Mouse (Mus musculus): ENCODE results near the gene 5730522E02Rik. TPM values are rescaled to one million over a fixed set of nuclear protein-coding genes. Genes with fewer than 3 reads are reported as not detected.

5730522E02Rik gene
- total RNA-seq, 2 experiments from 2014 or later: 10.5 to 13.7 TPM

GRCm38 (mm10) chr11:25571396-25571795, 639.2 kb downstream of the 5730522E02Rik start:
- DNase-seq (ENCODE audit: low spot score in 2 of 2): peak; percentile 37 to 76

Small RNA genes lying within 50 kb of the gene (microRNA-seq; reads per million reads assigned to microRNA genes)
- 0 reads per million in 2 experiments for gene Mir6372

Other genes with a start within 250 kb of the 5730522E02Rik start
- 10 to 100 TPM in 1 of 2 experiments, 1 to 10 TPM in 1; 9.0 to 11.6 TPM for gene Fancl, start 175.4 kb upstream of the 5730522E02Rik start, total RNA-seq (2021)

Measured in layer of hippocampus, adult 18-20 months (tissue).